Mouse (Mus musculus): ENCODE measurements around the gene Rbms3.

DNA sequence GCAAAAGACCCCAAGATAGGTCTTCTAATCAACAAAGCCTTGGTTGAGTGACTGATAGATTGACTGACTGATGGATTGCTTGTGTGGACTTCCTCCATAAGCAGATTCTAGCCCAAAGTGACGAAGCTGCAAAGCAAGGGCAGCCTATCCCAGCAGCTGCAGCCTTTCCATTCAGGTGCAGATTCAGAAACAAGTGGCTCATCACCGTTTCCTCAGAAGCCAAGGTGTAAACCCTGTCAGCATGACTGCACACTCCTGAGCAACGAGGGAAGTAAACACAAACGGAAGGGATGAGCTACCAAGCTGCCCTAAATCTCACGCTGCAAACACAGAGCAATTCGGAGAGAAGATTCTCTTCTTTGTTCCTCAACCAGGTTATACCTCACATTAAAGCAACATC lies 639.4 kb downstream of the Rbms3 start:
- TF ChIP-seq CTCF (IDR thresholded peaks at IDR 0.05; ENCODE audit: low read depth, low read length), result no peak
- TF ChIP-seq POLR2A (IDR thresholded peaks at IDR 0.05; ENCODE audit: extremely low read depth, insufficient read depth, low read length), result no peak

All from liver, adult 2 months (tissue).